Mouse (Mus musculus) right cerebral cortex, postnatal 14 days (tissue): ENCODE results near the gene Gm13124.
"Not testable (repeated sequence)": the region's sequence is repeated elsewhere in the genome, so short reads cannot be mapped to it uniquely, and the experiment has no call there.

Source experiments
- DNase-seq: peaks from one replicate; pipeline ENCODE4 v3.0.0; 2022

Gene Gm13124

DNA sequence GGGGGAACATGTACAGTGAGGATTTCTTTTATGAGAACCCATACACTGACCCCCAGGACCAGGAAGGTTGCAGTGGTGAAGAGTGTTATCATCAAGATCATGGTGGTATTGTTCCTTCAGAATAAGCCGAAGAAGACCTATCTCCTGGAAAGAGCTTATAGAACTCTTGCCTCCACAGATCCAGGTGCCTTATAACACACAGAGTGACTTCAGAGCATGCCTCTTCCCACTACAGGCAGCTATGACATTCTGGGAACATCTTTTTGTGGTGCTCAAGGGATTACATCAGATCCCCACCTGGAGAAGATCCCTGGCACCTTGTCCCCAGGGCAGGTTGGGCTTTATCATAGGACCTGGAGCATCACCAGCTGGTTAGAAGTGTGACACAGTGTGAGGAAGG is at the start of gene Gm13124:
Gm13124 (minus strand) TSS at position 101 of the 400 bp plus-strand sequence.
- DNase-seq, result no peak

DNA sequence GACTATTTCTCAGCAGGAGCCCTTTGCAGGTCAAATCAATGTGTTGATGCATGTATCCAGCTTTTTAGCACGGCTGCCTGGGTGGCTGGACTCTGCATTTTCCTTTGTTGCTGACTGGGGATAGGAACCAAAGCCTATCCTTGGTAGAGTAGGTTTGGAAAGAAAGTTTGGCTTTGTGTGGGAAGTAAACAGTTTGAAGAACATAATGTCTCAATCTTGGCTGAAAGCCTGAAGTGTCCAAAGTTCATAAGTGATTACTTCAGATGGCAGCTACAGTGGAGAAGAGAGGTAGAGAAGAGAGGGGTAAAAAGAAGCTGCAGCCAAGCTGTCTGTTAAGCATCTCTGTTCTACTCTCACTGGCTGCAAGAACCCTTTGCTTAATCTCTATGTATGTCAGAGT is 49.7 kb upstream of the Gm13124 start:
- DNase-seq, result no peak

DNA sequence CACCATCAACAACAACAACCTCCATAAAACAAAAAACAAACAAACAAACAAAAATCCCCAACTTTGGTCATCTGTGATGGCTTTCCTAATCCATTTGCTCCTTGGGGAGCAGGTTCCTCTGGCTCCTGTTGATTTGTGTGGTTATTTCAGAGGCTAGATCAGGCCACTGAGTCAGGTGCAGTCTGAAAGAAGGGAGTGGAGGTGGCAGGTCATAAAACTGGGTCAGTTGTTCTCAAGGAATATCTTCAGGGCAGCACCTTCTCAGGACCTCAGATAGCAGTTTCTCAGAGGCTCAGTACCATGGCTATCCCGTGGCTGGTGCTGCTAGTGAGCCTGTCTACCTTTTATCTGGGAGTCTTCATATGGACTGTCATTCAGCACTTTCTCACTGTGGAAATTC is 48.5 kb upstream of the Gm13124 start, which contains the start of gene Aadacl4:
Aadacl4 (plus strand) TSS at position 301 of the 400 bp plus-strand sequence.
- DNase-seq, result no peak

DNA sequence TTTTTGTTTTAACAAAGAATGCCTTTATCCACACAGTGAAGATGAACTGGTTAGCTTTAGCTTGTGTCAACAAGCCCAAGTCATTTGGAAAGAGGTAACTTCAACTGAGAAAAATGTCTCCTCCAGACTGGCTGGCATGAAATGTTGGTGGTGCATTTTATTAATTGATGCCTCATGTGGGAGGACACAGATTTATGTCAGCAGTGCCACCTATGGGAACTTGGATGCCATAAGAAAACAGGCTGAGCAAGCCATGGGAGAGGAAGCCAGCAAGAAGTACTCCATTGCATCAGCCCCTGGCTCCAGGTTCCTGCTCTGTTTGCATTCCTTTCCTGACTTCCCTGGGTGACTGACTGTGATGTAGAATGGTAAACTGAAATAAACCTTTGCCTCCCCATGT is 27.9 kb upstream of the Gm13124 start:
- no peak for DNase-seq

DNA sequence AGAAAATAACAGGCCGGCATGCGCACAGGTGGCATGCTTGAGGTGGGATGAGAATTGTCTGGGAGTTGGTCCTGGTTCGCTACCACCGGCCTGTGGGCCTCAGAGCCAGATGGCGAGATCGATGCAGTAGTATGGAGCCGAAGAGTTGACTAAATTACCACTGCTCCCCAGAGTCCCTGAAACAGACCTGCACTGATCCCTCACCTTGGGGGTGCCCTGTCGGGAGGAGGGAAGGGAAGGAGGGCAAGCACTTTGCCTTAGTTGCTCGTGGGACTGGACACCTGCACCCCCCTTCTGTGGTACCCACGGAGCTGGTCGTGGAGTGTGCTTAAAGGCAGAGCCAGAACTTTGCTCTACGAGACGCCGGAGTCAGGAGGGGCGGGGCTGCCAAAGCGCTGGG is 21.3 kb upstream of the Gm13124 start:
- DNase-seq, result not testable (repeated sequence)

DNA sequence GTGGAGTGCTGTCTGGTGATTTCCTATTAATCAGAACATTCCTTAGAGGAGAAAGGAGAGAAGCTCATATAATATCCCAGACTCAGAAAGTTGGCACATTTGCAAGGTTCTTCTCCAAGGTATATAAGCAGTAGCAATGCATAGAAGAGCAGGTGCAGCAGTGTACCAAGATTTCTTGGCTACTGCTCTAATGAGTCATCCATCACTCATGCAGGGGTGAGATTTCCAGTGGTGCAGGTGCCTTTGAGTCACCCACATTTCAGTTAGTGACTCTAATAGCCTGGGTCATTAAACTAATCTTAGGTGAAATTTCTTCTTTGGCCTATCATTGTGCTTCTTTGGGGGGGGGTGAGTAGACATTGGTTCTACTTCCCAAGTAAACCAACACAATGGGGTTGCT is 2.8 kb upstream of the Gm13124 start:
- DNase-seq, result no peak

DNA sequence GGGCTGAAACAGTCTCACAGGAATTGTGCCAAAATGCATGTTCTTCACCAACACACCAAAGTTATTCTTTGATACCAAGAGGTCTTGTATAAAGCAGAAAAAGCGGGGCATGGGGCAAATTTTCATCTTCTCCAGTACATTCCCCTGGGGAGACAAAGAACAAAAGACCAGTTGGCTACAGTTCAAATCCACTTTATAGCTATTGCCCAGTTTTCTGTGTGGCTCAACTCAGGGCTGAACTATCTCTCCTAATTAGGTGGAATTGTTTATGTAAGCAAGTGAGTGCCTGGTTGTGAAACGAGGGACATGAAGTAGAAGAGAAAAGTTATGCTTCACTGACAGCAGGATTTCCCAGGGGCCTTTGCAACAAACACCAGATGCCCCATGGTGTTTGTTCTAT is 3.7 kb downstream of the Gm13124 start:
- no peak for DNase-seq

DNA sequence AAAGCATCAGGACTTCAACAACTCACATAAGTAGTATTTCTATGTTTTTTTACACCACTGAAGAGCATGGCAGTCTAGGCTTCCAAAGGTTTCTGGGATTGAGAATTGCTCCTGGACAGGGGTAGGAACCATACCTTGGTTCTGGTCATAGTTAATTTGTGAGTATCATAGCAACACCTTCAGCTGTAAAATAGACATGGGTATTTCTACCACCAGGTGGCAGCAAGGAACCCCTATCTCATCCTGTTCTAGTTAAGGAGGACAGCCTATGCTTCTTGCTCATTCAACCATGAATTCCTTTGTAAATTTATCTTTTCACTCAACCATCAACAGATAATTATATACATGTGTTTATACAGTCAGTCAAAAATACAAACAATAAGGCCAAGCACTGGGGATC is 5.1 kb downstream of the Gm13124 start:
- DNase-seq, result no peak

DNA sequence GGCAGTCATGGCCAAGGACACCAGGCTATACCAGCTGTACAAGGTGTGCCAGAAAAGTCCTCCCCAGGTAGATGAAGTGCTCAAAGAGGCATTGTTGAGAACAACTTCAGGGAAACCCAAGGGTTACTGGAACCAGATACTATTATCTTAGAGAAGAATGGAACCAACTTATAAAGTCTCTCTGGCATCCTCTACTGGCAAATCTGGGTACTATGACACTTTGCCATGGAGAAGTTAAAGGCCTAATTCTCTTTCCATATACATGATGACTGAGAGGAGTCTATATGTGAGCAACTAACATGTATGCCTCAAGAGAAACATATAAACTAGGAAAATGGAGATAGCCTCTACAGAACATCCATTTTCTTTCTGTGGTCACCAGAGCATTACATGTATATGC is 13.8 kb downstream of the Gm13124 start:
- DNase-seq, result no peak

DNA sequence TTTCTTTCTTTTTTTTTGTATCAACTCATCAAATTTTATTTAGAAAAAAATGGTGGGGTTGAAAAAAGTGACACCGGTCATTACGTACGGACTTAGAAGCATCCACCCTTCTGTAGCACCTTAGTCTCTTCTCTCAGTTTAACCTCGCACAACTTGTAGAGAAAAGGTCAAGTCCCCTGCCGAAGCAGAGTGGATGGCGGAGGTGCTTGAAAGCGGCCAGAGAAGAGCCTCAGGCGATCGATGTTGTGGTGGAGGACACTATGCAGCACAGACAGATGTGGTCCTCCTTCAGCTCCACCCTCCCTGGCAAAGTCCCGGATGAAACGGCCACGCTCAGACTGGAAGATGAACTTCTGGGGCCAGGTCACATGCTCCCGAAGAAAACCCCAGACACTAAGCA is 19.6 kb downstream of the Gm13124 start:
- not testable (repeated sequence) for DNase-seq

DNA sequence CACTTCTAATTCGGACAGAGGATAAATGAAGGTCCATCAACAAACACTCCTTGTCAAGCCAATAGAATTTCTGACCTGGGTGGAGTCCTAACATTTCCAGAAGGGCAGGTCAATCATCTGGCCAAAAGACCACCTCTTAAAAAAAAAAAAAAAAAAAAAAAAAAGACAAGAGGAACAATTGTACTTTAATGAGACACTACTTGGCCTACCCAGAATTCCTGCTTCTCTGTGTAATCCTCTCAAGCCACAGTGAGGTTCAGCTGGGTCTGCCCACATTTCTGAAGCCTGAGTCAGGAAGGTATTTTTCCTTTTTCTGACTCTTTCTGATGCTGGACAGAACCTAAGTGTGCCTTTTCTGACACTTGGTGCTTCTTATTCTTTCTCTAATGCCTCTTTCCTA is 20.2 kb downstream of the Gm13124 start:
- no peak for DNase-seq

DNA sequence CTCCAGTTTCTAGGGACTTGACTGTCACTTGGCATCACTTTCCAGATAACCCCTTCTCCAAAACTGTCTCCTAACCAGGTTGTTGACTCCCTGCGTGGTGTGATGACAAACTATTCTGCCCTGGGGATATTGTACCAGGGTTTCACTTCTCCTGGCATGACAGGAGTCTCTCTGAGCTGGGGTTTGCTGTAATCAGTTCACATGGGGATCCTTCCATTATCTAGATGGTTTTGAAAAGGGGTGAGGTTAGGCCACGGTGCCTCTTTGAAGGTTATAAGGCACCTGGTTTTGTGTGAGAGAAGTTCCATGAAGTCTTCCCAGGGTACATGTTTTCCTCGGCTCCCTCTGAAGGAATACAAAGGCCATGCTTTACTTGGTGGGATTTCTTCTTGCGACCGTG is 45.4 kb downstream of the Gm13124 start, which contains the start of gene 9430007A20Rik:
9430007A20Rik (plus strand) TSS at position 301 of the 400 bp plus-strand sequence.
- no peak for DNase-seq

DNA sequence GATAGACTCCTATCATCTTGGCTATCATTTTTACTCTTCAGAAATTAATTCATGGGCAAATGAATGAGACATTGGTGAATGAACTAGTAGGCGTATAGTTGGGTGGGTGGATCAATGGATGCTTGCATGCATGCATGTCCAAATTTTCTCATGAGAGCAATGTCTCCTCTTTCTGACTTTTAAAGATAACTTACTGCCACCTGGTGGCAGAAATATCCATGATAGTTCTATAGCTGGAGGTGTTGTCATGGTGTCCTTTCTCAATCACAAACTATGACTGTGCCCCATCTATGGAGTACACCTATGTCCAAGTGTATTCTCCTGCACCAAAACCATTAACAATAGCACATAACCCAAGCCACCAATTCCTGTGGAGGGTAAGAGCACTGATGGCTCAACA is 58.4 kb downstream of the Gm13124 start:
- DNase-seq, result no peak
